Comparison of ENCODE assay signal across 8 mouse cellular contexts in the genomic region with DNA sequence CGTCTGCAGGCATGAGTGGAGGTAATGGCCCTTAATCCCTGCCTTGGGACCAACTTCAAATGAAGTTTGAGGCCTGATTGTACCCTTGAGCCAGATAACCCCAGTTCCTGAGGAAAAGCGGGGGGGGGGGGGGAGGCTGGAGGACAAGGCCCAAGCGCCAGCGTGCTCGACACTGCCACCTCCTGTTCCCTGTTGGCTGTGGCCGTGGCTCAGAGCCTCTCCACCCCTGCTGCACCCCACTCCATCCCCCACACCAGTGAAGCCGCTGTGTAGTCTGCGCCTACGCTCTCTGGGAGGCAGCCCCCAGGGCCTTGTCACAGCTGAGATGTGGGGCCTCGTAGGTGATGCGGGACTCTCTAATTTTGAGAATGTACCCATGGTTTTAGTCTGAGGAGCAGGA. TPM values are rescaled to one million over a fixed set of nuclear protein-coding genes. Genes with fewer than 3 reads are reported as not detected.
A peak's percentile ranks its signal among the peaks of the same experiment; 100 is the strongest.
DNase-seq lines count a peak whose midpoint lies in the region; ATAC-seq and TF ChIP-seq lines count a peak whose summit lies in the region.

No protein-coding gene starts in this region.

- TF ChIP-seq POLR2A in embryonic fibroblast, embryonic 13.5 days (IDR thresholded peaks at IDR 0.05; ENCODE audit: low read depth, low read length), result no peak

- DNase-seq in 3134 (ENCODE audit: extremely low read depth, insufficient read length, low spot score), result peak; percentile 45
- peak; percentile 85 for DNase-seq in adrenal gland, adult 2 months
- DNase-seq in liver, embryonic 14.5 days (ENCODE audit: low read depth in 3 of 3, low spot score in 3 of 3), result no peak
- DNase-seq in neural tube, embryonic 10.5 days (ENCODE audit: extremely low spot score, low spot score), result peak; percentile 54

- no peak overlapping the region for H3K4me3 ChIP-seq in embryonic fibroblast, embryonic 13.5 days (ENCODE audit: insufficient read depth, low read length)
- no peak overlapping the region for H3K4me3 ChIP-seq in heart, embryonic 13.5 days
- H3K4me3 ChIP-seq in kidney, embryonic 15.5 days (replicated peaks), result no peak overlapping the region
- H3K4me3 ChIP-seq in liver, embryonic 14.5 days (ENCODE audit: insufficient read depth in 1 of 2, low read depth in 2 of 2, low read length in 2 of 2), result no peak overlapping the region
- H3K4me3 ChIP-seq in stomach, embryonic 16.5 days (replicated peaks; ENCODE audit: low read length), result no peak overlapping the region

- peaks cover 48% of the 10 kb centered on the region for H3K36me3 ChIP-seq in heart, embryonic 13.5 days
- H3K36me3 ChIP-seq in kidney, embryonic 15.5 days, result peaks cover 39% of the 10 kb centered on the region
- H3K36me3 ChIP-seq in liver, embryonic 14.5 days (replicated peaks; ENCODE audit: control insufficient read depth, insufficient read depth, low read depth), result peaks cover 9% of the 10 kb centered on the region; the same call in 1 of the 2 replicates
- H3K36me3 ChIP-seq in stomach, embryonic 16.5 days (ENCODE audit: control insufficient read depth, insufficient read depth, low read length), result peaks cover 23% of the 10 kb centered on the region; the same call in 1 of the 2 replicates

- H3K27ac ChIP-seq in embryonic fibroblast, embryonic 13.5 days (ENCODE audit: insufficient read depth, low read length), result no peak overlapping the region
- no peak overlapping the region for H3K27ac ChIP-seq in heart, embryonic 13.5 days (replicated peaks)
- no peak overlapping the region for H3K27ac ChIP-seq in kidney, embryonic 15.5 days
- no peak overlapping the region for H3K27ac ChIP-seq in liver, embryonic 14.5 days
- H3K27ac ChIP-seq in stomach, embryonic 16.5 days (ENCODE audit: low read length), result no peak overlapping the region

- 17% methylated on average over 8 of the region's 11 CpGs for WGBS in heart, embryonic 13.5 days
- WGBS in kidney, embryonic 15.5 days, result 8% methylated on average over 11 of the region's 11 CpGs
- 23% methylated on average over 8 of the region's 11 CpGs for WGBS in liver, embryonic 14.5 days (ENCODE audit: insufficient replicate concordance)
- WGBS in stomach, embryonic 16.5 days, result 11% methylated on average over 10 of the region's 11 CpGs

- no peak for TF ChIP-seq EP300 in liver, embryonic 14.5 days (IDR thresholded peaks at IDR 0.05; ENCODE audit: low read depth)

- H3K9ac ChIP-seq in heart, embryonic 13.5 days, result peak overlapping the region; percentile 67
- H3K9ac ChIP-seq in kidney, embryonic 15.5 days, result no peak overlapping the region
- no peak overlapping the region for H3K9ac ChIP-seq in liver, embryonic 14.5 days (replicated peaks)
- H3K9ac ChIP-seq in stomach, embryonic 16.5 days (ENCODE audit: low read length), result no peak overlapping the region

- peak; percentile 88; the same call in 1 of the 2 replicates for TF ChIP-seq CTCF in embryonic fibroblast, embryonic 13.5 days (IDR thresholded peaks at IDR 0.05; ENCODE audit: borderline replicate concordance, insufficient read depth, low read length)
- peak; percentile 80 for TF ChIP-seq CTCF in liver, embryonic 14.5 days (IDR thresholded peaks at IDR 0.05; ENCODE audit: low read depth)

- H3K4me1 ChIP-seq in embryonic fibroblast, embryonic 13.5 days (ENCODE audit: control insufficient read depth, insufficient read depth, low read length), result no peaks in the 10 kb centered on the region
- peaks cover 20% of the 10 kb centered on the region for H3K4me1 ChIP-seq in heart, embryonic 13.5 days
- peaks cover 7% of the 10 kb centered on the region for H3K4me1 ChIP-seq in kidney, embryonic 15.5 days
- peaks cover 0 to 2% of the 10 kb centered on the region in 2 experiments; a peak in 1 of 4 replicates for H3K4me1 ChIP-seq in liver, embryonic 14.5 days (replicated peaks; ENCODE audit: control insufficient read depth in 2 of 2, insufficient read depth in 2 of 2, low read length in 1 of 2)
- H3K4me1 ChIP-seq in stomach, embryonic 16.5 days (ENCODE audit: control insufficient read depth, insufficient read depth, low read length), result 0 out of 2 replicates have a peak, but pooled peaks cover 5% of the 10 kb centered on the region

- no peak for ATAC-seq in heart, embryonic 13.5 days (ENCODE audit: extremely low read depth, insufficient number of reproducible peaks, low FRiP score, low TSS enrichment)
- peak; percentile 71 for ATAC-seq in kidney, embryonic 15.5 days (replicated peaks; ENCODE audit: low FRiP score)
- ATAC-seq in liver, embryonic 14.5 days (ENCODE audit: insufficient read depth), result peak; percentile 56; the same call in 1 of the 2 replicates
- ATAC-seq in stomach, embryonic 16.5 days (ENCODE audit: insufficient read depth, low FRiP score), result peak; percentile 76; the same call in 1 of the 2 replicates

- H3K4me2 ChIP-seq in heart, embryonic 13.5 days, result peak overlapping the region; percentile 24; the same call in 1 of the 2 replicates
- no peak overlapping the region for H3K4me2 ChIP-seq in kidney, embryonic 15.5 days
- no peak overlapping the region for H3K4me2 ChIP-seq in liver, embryonic 14.5 days (ENCODE audit: low read depth)
- H3K4me2 ChIP-seq in stomach, embryonic 16.5 days (ENCODE audit: low read depth, low read length), result no peak overlapping the region

- no peaks in the 10 kb centered on the region for H3K27me3 ChIP-seq in heart, embryonic 13.5 days (replicated peaks)
- no peaks in the 10 kb centered on the region for H3K27me3 ChIP-seq in kidney, embryonic 15.5 days
- H3K27me3 ChIP-seq in liver, embryonic 14.5 days (ENCODE audit: control insufficient read depth, insufficient read depth, low read length), result no peaks in the 10 kb centered on the region
- no peaks in the 10 kb centered on the region for H3K27me3 ChIP-seq in stomach, embryonic 16.5 days (ENCODE audit: control insufficient read depth, insufficient read depth, low read length)

- H3K9me3 ChIP-seq in heart, embryonic 13.5 days, result no peaks in the 10 kb centered on the region
- no peaks in the 10 kb centered on the region for H3K9me3 ChIP-seq in kidney, embryonic 15.5 days (replicated peaks)
- no peaks in the 10 kb centered on the region for H3K9me3 ChIP-seq in liver, embryonic 14.5 days (ENCODE audit: control insufficient read depth, low read length)
- no peaks in the 10 kb centered on the region for H3K9me3 ChIP-seq in stomach, embryonic 16.5 days (replicated peaks; ENCODE audit: control insufficient read depth, low read length)

RNA-seq across cellular contexts. Expression of gene Rrp7a, which starts 9.7 kb away (rescaled TPM):
- total RNA-seq in adrenal gland, adult 2 months (2021), result 100 to 1,000 TPM; 123 to 167 TPM
- polyA plus RNA-seq in adrenal gland, adult 2 months (2012; rRNA removed), result 128 and 179 TPM in 2 replicates
- 70.9 and 72.7 TPM in 2 replicates for polyA plus RNA-seq in embryonic fibroblast, embryonic 13.5 days (2011; ENCODE audit: insufficient read length, low read depth, missing spikeins)
- 41.1 and 45.9 TPM in 2 replicates for polyA plus RNA-seq in heart, embryonic 13.5 days (2015; fragmentation: Nextera tagmentation; extraction: Ambion mirVana)
- polyA plus RNA-seq in kidney, embryonic 15.5 days (2015; fragmentation: Nextera tagmentation; extraction: Ambion mirVana), result 61.4 and 74.3 TPM in 2 replicates
- polyA plus RNA-seq in liver, embryonic 14.5 days (2012; rRNA removed), result 16.0 and 23.9 TPM in 2 replicates
- polyA plus RNA-seq in liver, embryonic 14.5 days (2014; fragmentation: Nextera tagmentation; extraction: Ambion mirVana), result 21.2 and 22.3 TPM in 2 replicates
- 65.5 and 66.0 TPM in 2 replicates for polyA plus RNA-seq in stomach, embryonic 16.5 days (2015; fragmentation: Nextera tagmentation; extraction: Ambion mirVana)

RNA-seq across cellular contexts. Expression of gene Serhl, which starts 23.6 kb away (rescaled TPM):
- 10 to 100 TPM; 40.0 to 48.8 TPM for total RNA-seq in adrenal gland, adult 2 months (2021)
- 60.8 and 83.2 TPM in 2 replicates for polyA plus RNA-seq in adrenal gland, adult 2 months (2012; rRNA removed)
- polyA plus RNA-seq in embryonic fibroblast, embryonic 13.5 days (2011; ENCODE audit: insufficient read length, low read depth, missing spikeins), result 25.1 and 31.2 TPM in 2 replicates
- polyA plus RNA-seq in heart, embryonic 13.5 days (2015; fragmentation: Nextera tagmentation; extraction: Ambion mirVana), result 61.0 and 62.8 TPM in 2 replicates
- polyA plus RNA-seq in kidney, embryonic 15.5 days (2015; fragmentation: Nextera tagmentation; extraction: Ambion mirVana), result 54.1 and 59.4 TPM in 2 replicates
- 6.9 and 12.4 TPM in 2 replicates for polyA plus RNA-seq in liver, embryonic 14.5 days (2012; rRNA removed)
- polyA plus RNA-seq in liver, embryonic 14.5 days (2014; fragmentation: Nextera tagmentation; extraction: Ambion mirVana), result 14.8 and 17.2 TPM in 2 replicates
- polyA plus RNA-seq in stomach, embryonic 16.5 days (2015; fragmentation: Nextera tagmentation; extraction: Ambion mirVana), result 61.0 and 63.7 TPM in 2 replicates

RNA-seq across cellular contexts. Expression of gene Poldip3, which starts 36.3 kb away (rescaled TPM):
- 10 to 100 TPM; 89.7 to 96.8 TPM for total RNA-seq in adrenal gland, adult 2 months (2021)
- polyA plus RNA-seq in adrenal gland, adult 2 months (2012; rRNA removed), result 43.0 and 55.4 TPM in 2 replicates
- polyA plus RNA-seq in embryonic fibroblast, embryonic 13.5 days (2011; ENCODE audit: insufficient read length, low read depth, missing spikeins), result 70.6 and 78.3 TPM in 2 replicates
- polyA plus RNA-seq in heart, embryonic 13.5 days (2015; fragmentation: Nextera tagmentation; extraction: Ambion mirVana), result 73.9 and 74.2 TPM in 2 replicates
- polyA plus RNA-seq in kidney, embryonic 15.5 days (2015; fragmentation: Nextera tagmentation; extraction: Ambion mirVana), result 144 and 148 TPM in 2 replicates
- polyA plus RNA-seq in liver, embryonic 14.5 days (2012; rRNA removed), result 22.8 and 25.1 TPM in 2 replicates
- 49.4 and 58.5 TPM in 2 replicates for polyA plus RNA-seq in liver, embryonic 14.5 days (2014; fragmentation: Nextera tagmentation; extraction: Ambion mirVana)
- 121 and 128 TPM in 2 replicates for polyA plus RNA-seq in stomach, embryonic 16.5 days (2015; fragmentation: Nextera tagmentation; extraction: Ambion mirVana)

RNA-seq across cellular contexts. Expression of gene Cyb5r3, which starts 59.5 kb away (rescaled TPM):
- total RNA-seq in adrenal gland, adult 2 months (2021), result 100 to 1,000 TPM; 310 to 426 TPM
- 461 and 645 TPM in 2 replicates for polyA plus RNA-seq in adrenal gland, adult 2 months (2012; rRNA removed)
- 273 and 297 TPM in 2 replicates for polyA plus RNA-seq in embryonic fibroblast, embryonic 13.5 days (2011; ENCODE audit: insufficient read length, low read depth, missing spikeins)
- polyA plus RNA-seq in heart, embryonic 13.5 days (2015; fragmentation: Nextera tagmentation; extraction: Ambion mirVana), result 127 and 137 TPM in 2 replicates
- 150 and 166 TPM in 2 replicates for polyA plus RNA-seq in kidney, embryonic 15.5 days (2015; fragmentation: Nextera tagmentation; extraction: Ambion mirVana)
- 88.8 and 94.0 TPM in 2 replicates for polyA plus RNA-seq in liver, embryonic 14.5 days (2012; rRNA removed)
- polyA plus RNA-seq in liver, embryonic 14.5 days (2014; fragmentation: Nextera tagmentation; extraction: Ambion mirVana), result 103 and 109 TPM in 2 replicates
- 211 and 262 TPM in 2 replicates for polyA plus RNA-seq in stomach, embryonic 16.5 days (2015; fragmentation: Nextera tagmentation; extraction: Ambion mirVana)

Comparison
In these comparisons a context has a peak if more than half of its experiments do, and no peak if none do; other contexts are left out.
1. DNase-seq: peak in 3134 (single experiment), adrenal gland, adult 2 months (single experiment) and neural tube, embryonic 10.5 days (single experiment); none in liver, embryonic 14.5 days (0 of 3).